Mouse (Mus musculus) 416B (cell line): Measurements from ENCODE around the gene Fam124b.

Experiments
- DNase-seq: peaks from one replicate; pipeline ENCODE4 v3.0.0; 2011; ENCODE audit warnings: low read depth

Gene Fam124b

DNA sequence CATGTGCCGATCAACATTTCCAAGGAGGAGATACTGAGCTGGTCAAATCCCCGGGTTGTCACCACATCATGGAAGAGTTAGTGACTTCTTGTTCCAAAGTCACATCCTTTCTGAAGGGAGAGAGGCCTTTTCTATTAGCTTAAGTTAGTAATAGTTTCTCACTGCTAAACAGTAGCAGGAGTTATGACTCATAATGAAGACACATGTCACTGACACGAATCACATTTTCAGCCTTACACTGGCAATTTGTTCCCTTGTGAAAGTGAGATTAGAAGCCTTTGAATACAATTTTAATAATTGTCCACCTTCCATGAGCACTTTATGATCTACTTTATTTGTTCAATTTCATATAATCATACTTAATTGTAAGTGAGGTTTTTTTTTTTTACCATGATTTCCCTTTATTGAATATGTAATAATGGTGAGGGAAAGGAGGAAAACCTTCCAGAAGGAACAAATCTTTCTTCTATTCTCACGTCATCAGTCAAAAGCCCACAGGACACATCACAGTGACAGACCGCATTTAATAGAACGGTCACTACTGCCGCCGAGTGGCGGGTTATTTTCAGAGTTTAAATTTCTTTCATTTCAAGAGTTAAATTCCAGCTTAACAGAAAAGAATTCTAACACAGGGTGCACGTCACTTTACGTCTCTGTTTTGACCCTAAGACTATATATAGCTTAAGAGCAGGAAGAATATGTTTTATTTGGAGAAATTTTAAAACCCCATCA is 40.5 kb downstream of the Fam124b start:
- peak; percentile 11 for DNase-seq

DNA sequence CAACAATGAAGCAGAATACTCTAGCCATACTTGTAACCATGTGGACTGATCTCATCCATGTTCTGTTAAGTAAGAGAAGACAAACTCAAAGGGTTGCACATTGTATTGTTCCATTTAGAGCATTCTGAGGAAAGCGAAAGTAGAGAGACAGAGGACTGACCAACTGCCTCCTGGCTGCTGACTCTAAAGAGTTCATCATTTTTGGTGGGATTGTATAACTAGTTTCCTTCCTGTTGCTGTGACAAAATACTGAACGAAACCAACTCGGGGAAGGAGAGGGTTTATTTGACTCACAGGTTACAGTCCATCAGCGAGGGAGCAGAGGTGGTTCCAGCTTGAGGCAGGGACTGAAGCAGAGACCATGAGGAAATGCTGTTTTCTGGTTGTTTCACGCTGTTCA is 50.6 kb downstream of the Fam124b start:
- peak; percentile 60 for DNase-seq

DNA sequence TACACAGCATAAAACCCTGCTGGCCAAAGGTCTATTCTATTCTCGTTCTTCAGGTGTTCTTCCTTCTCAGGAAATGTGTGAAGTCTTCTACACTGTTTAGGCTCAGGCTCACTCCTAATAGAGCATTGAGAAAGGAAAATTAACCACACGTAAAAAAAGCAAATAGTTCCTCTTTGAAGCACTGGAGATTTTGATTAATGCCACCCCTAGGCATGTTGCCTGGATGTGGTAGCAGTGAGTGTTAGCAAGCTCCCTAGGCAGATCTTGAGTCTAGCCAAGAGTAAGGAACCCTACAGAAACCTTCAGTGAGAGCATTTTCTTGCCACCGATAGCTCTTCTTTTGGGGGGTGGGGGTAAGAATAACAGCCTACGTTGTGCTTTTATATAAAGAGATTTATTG is 51.7 kb downstream of the Fam124b start:
- DNase-seq: no peak

GRCm38 (mm10) chr1:80165391-80165790 is 52.9 kb downstream of the Fam124b start:
- DNase-seq: no peak

DNA sequence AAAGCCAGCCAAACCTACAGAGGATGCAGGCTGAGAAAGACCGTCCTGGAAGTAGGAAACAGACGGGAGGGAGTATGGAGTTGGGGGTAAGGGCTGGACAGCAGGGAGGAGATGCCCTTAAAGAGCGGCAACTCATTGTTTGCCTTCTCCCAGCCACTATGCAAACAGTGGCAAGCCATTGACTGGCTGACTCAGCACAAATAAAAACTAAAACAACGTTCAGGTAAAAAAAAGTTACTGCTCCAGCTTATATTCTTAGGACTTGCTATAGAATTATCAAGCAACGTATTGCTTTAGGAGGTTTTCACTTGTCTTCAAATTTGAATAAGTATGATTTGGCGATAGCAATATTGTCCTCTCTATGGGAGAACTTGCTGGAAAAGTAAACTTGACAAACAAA is 55.3 kb downstream of the Fam124b start:
- no peak for DNase-seq

DNA sequence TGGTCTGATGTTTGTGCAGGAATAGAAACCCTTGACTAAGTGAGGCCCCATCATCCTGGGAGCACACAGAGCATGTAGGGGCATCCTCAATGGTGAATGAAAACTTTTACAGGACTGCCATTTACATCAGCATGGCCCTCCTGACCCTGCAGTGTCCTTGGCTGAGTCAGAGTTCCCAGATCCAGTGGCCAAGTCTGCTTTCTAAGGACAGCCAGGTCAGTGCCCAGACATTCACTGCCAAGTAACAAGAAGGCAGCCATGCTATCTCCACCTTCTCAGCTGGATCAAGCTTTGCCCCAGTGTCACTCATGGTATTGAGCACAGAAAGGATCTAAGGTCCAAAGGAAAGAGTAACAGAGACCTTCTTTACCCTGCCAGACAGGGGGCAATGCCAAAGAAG is 58.7 kb downstream of the Fam124b start:
- no peak for DNase-seq

DNA sequence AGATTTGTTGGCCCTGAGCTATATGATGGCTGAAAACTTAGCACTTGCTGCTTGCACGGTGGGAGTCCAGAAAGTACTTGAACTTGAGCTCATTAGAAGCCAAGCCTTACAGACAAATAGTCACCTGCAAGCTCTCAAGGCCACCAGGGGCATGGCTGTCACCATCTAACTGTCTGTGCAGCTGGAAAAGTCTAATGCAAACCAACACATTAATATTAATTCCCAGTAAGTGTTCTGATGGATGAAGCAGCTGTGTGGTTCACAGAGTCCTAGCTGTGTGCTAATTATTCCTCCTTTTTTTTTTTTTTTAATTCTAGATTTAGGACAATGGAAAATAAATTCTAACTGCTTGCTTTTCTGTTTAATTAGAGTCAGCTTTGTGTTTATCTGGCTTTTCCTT is 63.4 kb downstream of the Fam124b start:
- no peak for DNase-seq

- DNase-seq: peak; percentile 54
Observed at GRCm38 (mm10) chr1:80153125-80153716, 65.1 kb downstream of the Fam124b start.

GRCm38 (mm10) chr1:80150681-80151080 is 67.6 kb downstream of the Fam124b start:
- no peak for DNase-seq
